Comparison of ENCODE assay signal across 14 mouse cellular contexts in the genomic region with DNA sequence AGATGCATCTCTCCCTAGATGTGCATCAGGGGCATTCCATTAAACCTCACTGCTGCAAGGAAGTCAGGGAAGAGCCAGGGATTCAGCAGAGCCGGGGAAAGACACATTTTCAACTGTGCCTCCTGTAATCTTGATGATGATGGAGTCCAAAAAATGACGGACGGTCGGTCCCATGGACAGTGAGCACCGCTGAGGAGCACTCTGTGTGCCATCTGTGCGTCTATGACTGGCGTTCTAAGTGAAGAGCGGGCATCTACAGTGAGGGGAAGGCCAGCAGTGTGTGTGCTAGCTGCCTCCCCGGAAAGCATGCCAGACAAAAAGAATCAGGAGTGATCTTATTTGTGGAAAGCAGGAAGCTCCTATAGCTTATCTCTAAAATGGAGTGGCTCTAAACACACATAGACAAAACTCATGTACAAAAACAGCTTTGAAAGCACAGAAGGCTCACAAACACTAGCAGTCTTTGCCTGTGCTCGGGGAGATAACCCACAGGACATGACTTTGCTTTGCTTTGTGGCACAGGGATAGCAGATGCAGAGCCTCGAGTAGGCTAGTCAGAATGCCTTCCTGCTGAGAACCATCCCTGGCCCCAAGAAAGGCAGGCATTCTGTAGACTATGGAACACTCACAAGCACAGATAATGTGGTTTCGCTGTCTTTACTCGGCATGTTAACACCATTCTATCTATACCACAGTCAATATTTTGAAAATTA.
DNase-seq lines count a peak whose midpoint lies in the region; ATAC-seq and TF ChIP-seq lines count a peak whose summit lies in the region.
"Had no signal": no experiment of that assay in that cellular context is flagged by ENCODE, and none has a peak within 500 bp of the region (broad histone marks: within the 10 kb centered on the region; RNA-seq: fewer than 3 reads in every experiment).

No protein-coding gene starts in this region.

- no peak for TF ChIP-seq CTCF in liver, postnatal 0 days (IDR thresholded peaks at IDR 0.05; ENCODE audit: low read depth)

- WGBS in liver, postnatal 0 days (ENCODE audit: insufficient replicate concordance), result 53% methylated on average over 13 of the region's 13 CpGs

- no peaks in the 10 kb centered on the region for H3K27me3 ChIP-seq in liver, postnatal 0 days (ENCODE audit: insufficient read depth, low read length)

- H3K4me3 ChIP-seq in liver, postnatal 0 days (ENCODE audit: low read depth, low read length), result no peak overlapping the region
- H3K4me3 ChIP-seq: layer of hippocampus, adult 2 months; limb, embryonic 12.5 days; midbrain, embryonic 13.5 days had no signal

- no peaks in the 10 kb centered on the region for H3K36me3 ChIP-seq in liver, postnatal 0 days (replicated peaks; ENCODE audit: insufficient read depth, low read length)
- H3K36me3 ChIP-seq: limb, embryonic 12.5 days; midbrain, embryonic 13.5 days had no signal

- H3K9ac ChIP-seq in liver, postnatal 0 days (replicated peaks), result no peak overlapping the region
- H3K9ac ChIP-seq: limb, embryonic 12.5 days; midbrain, embryonic 13.5 days had no signal

- intact Hi-C loops in left cerebral cortex, postnatal 4 days (cut with DNase I), result loop anchor here (10.0 kb wide), 1 partner anchor 318 kb away; a partner anchor contains a TSS
- intact Hi-C loops in left cerebral cortex, postnatal 25 days (cut with DNase I), result no loop called here

- 0 out of 2 replicates have a peak, but pooled peaks have one; percentile 45 for ATAC-seq in cerebellum, adult (ENCODE audit: insufficient number of reproducible peaks, low FRiP score, low TSS enrichment)
- ATAC-seq in common myeloid progenitor, adult 5-6 weeks (replicated peaks; ENCODE audit: low read depth, poor library complexity, severe bottlenecking), result peak; percentile 70
- ATAC-seq in liver, postnatal 0 days, result peak; percentile 40; the same call in 1 of the 2 replicates
- ATAC-seq: intestine, postnatal 0 days; midbrain, embryonic 13.5 days had no signal

- peaks cover 9% of the 10 kb centered on the region for H3K4me1 ChIP-seq in liver, postnatal 0 days (ENCODE audit: insufficient read depth)

- TF ChIP-seq EP300 in liver, postnatal 0 days (IDR thresholded peaks at IDR 0.05; ENCODE audit: low read depth), result no peak

- peak overlapping the region; percentile 48; the same call in 1 of the 2 replicates for H3K27ac ChIP-seq in liver, postnatal 0 days (ENCODE audit: low read depth)
- H3K27ac ChIP-seq: layer of hippocampus, adult 2 months; limb, embryonic 12.5 days; midbrain, embryonic 13.5 days had no signal

- no peak overlapping the region for H3K4me2 ChIP-seq in liver, postnatal 0 days (ENCODE audit: low read depth, low read length)
- H3K4me2 ChIP-seq: limb, embryonic 12.5 days; midbrain, embryonic 13.5 days had no signal

- no peaks in the 10 kb centered on the region for H3K9me3 ChIP-seq in liver, postnatal 0 days (ENCODE audit: low read length)
- H3K9me3 ChIP-seq: limb, embryonic 12.5 days; midbrain, embryonic 13.5 days had no signal

- no peak for DNase-seq in cerebellum, adult 9-11 months
- peak; percentile 26 for DNase-seq in left cerebral cortex, postnatal 4 days
- DNase-seq in left cerebral cortex, postnatal 25 days (ENCODE audit: low spot score in 2 of 2), result no peak
- DNase-seq in liver, postnatal 0 days, result no peak
- no peak for DNase-seq in gastrocnemius, postnatal 10 days
- DNase-seq in c-Kit-positive CD71-positive TER-119-positive erythroid progenitor cells, embryonic 14.5 days (ENCODE audit: low spot score), result no peak
- DNase-seq: gastrocnemius, postnatal 25 days; thymus, adult 18-20 months had no signal
